Mouse (Mus musculus) forebrain, embryonic 13.5 days (tissue): ENCODE results near the gene 2210016L21Rik. TPM values are rescaled to one million over a fixed set of nuclear protein-coding genes. Genes with fewer than 3 reads are reported as not detected.
"Not testable (repeated sequence)": the region's sequence is repeated elsewhere in the genome, so short reads cannot be mapped to it uniquely, and the experiment has no call there.

Experiments
- ATAC-seq: fragments of 200-750 bp; cut with Nextera tagmentation; 2 replicates; pipeline ENCODE4 v1.8.0; 2017
- H3K27ac ChIP-seq: fragments of 300-500 bp; sonication (generic); 2 replicates; pipeline ENCODE4 v1.5.1; 2015; ENCODE audit warnings: inconsistent platforms, mild to moderate bottlenecking, moderate library complexity
- H3K27me3 ChIP-seq: fragments of 300-500 bp; sonication (generic); 2 replicates; pipeline ENCODE4 v1.6.1; 2015; ENCODE audit warnings: mild to moderate bottlenecking, inconsistent platforms
- H3K36me3 ChIP-seq: fragments of 300-500 bp; sonication (generic); 2 replicates; pipeline ENCODE4 v1.6.1; 2015; ENCODE audit warnings: mild to moderate bottlenecking, inconsistent platforms; ENCODE audit not compliant: poor library complexity, severe bottlenecking
- H3K4me1 ChIP-seq: fragments of 300-500 bp; sonication (generic); 2 replicates; pipeline ENCODE4 v1.6.1; 2015; ENCODE audit warnings: inconsistent platforms
- H3K4me2 ChIP-seq: fragments of 300-500 bp; sonication (generic); 2 replicates; pipeline ENCODE4 v1.6.1; 2015; ENCODE audit warnings: inconsistent platforms, mild to moderate bottlenecking, moderate library complexity
- H3K4me3 ChIP-seq: fragments of 300-500 bp; sonication (generic); 2 replicates; pipeline ENCODE4 v1.5.1; 2015; ENCODE audit warnings: mild to moderate bottlenecking, inconsistent platforms
- H3K9ac ChIP-seq: fragments of 300-500 bp; sonication (generic); 2 replicates; pipeline ENCODE4 v1.6.1; 2015; ENCODE audit warnings: mild to moderate bottlenecking, inconsistent platforms
- H3K9me3 ChIP-seq: fragments of 300-500 bp; sonication (generic); replicated peaks from 2 replicates; pipeline ENCODE4 v1.6.1; 2016; ENCODE audit warnings: inconsistent platforms
- WGBS: fragments of 180-500 bp; shearing (Covaris S2); methylation state at CpG from one replicate; pipeline ENCODE4 v1.1.7; 2015; 5-methylcytosine and 5-hydroxymethylcytosine counted together
- polyA plus RNA-seq: library from polyadenylated mRNA; unstranded; fragments of >200 nt; fragmentation: Nextera tagmentation; extraction: Ambion mirVana; gene quantifications from 2 replicates; pipeline ENCODE4 v1.2.1, GENCODE M21; 2015

Gene 2210016L21Rik
- polyA plus RNA-seq = 77.5 and 85.3 TPM in 2 replicates

- peaks cover 9% of the 10 kb centered on the region for H3K4me1 ChIP-seq
- peak within 1 kb of the TSS; percentile 82 for H3K4me2 ChIP-seq
- 1% methylated on average over 39 of the region's 39 CpGs for WGBS
- H3K9ac ChIP-seq = peak within 1 kb of the TSS; percentile 93
- H3K36me3 ChIP-seq = peaks cover 18% of the 10 kb centered on the region
- H3K4me3 ChIP-seq = peak within 1 kb of the TSS; percentile 89
- H3K27me3 ChIP-seq = no peaks in the 10 kb centered on the region
- H3K27ac ChIP-seq = peak within 1 kb of the TSS; percentile 92
- no peaks in the 10 kb centered on the region; the same call in 1 of the 2 replicates for H3K9me3 ChIP-seq
- ATAC-seq = peak; percentile 98
Observed at GRCm38 (mm10) chr5:114942074-114942765, at the start of gene 2210016L21Rik. 2210016L21Rik (plus strand) TSS chr5:114942158.

- no peaks in the 10 kb centered on the region for H3K9me3 ChIP-seq
- no peak overlapping the region for H3K27ac ChIP-seq
- H3K9ac ChIP-seq = no peak overlapping the region
- H3K4me3 ChIP-seq = no peak overlapping the region
- no peaks in the 10 kb centered on the region for H3K4me1 ChIP-seq
- 93% methylated on average over 4 of the region's 4 CpGs for WGBS
- H3K4me2 ChIP-seq = no peak overlapping the region
- H3K27me3 ChIP-seq = no peaks in the 10 kb centered on the region
- ATAC-seq = no peak
- H3K36me3 ChIP-seq = no peaks in the 10 kb centered on the region
Observed at GRCm38 (mm10) chr5:114895542-114895941, 46.4 kb upstream of the 2210016L21Rik start.

GRCm38 (mm10) chr5:114896688-114897373, 45.1 kb upstream of the 2210016L21Rik start, which contains the start of gene Oasl2:
Oasl2 (plus strand) TSS chr5:114896936.
- no peak within 1 kb of the TSS for H3K4me3 ChIP-seq
- ATAC-seq = no peak
- H3K4me2 ChIP-seq = 0 out of 2 replicates have a peak within 1 kb of the TSS, but pooled peaks have one; percentile 17
- H3K36me3 ChIP-seq = no peaks in the 10 kb centered on the region
- H3K27me3 ChIP-seq = no peaks in the 10 kb centered on the region
- no peaks in the 10 kb centered on the region for H3K4me1 ChIP-seq
- H3K9ac ChIP-seq = no peak within 1 kb of the TSS
- H3K27ac ChIP-seq = no peak within 1 kb of the TSS
- 70% methylated on average over 13 of the region's 13 CpGs for WGBS
- H3K9me3 ChIP-seq = no peaks in the 10 kb centered on the region

GRCm38 (mm10) chr5:114897374-114897793, 44.6 kb upstream of the 2210016L21Rik start:
- H3K4me3 ChIP-seq = no peak overlapping the region
- no peak for ATAC-seq
- H3K27me3 ChIP-seq = no peaks in the 10 kb centered on the region
- H3K4me1 ChIP-seq = no peaks in the 10 kb centered on the region
- H3K27ac ChIP-seq = no peak overlapping the region
- H3K36me3 ChIP-seq = no peaks in the 10 kb centered on the region
- H3K9ac ChIP-seq = no peak overlapping the region
- 12% methylated on average over 7 of the region's 7 CpGs for WGBS
- H3K4me2 ChIP-seq = 0 out of 2 replicates have a peak overlapping the region, but pooled peaks have one; percentile 17
- no peaks in the 10 kb centered on the region for H3K9me3 ChIP-seq

- no peak overlapping the region for H3K27ac ChIP-seq
- ATAC-seq = no peak
- no peaks in the 10 kb centered on the region for H3K36me3 ChIP-seq
Observed at GRCm38 (mm10) chr5:114898857-114899256, 43.1 kb upstream of the 2210016L21Rik start.

GRCm38 (mm10) chr5:114902413-114902812, 39.5 kb upstream of the 2210016L21Rik start:
- Histone ChIP-seq H3K4me3 (no peak overlapping the region), H3K27ac (no peak overlapping the region), H3K4me2 (no peak overlapping the region), H3K4me1 (no peaks in the 10 kb centered on the region), H3K9me3 (no peaks in the 10 kb centered on the region), H3K9ac (no peak overlapping the region), H3K36me3 (no peaks in the 10 kb centered on the region), H3K27me3 (no peaks in the 10 kb centered on the region)
- ATAC-seq = no peak
- 24% methylated on average over 1 of the region's 1 CpGs for WGBS

More at GRCm38 (mm10) chr5:114898857-114899256, 43.1 kb upstream of the 2210016L21Rik start:
- Histone ChIP-seq H3K27me3 (no peaks in the 10 kb centered on the region), H3K9me3 (no peaks in the 10 kb centered on the region), H3K9ac (no peak overlapping the region), H3K4me3 (no peak overlapping the region), H3K4me1 (no peaks in the 10 kb centered on the region), H3K4me2 (no peak overlapping the region)
- WGBS = 88% methylated on average over 7 of the region's 7 CpGs

GRCm38 (mm10) chr5:114908598-114909305, 33.2 kb upstream of the 2210016L21Rik start:
- H3K4me3 ChIP-seq = no peak overlapping the region
- H3K4me2 ChIP-seq = no peak overlapping the region
- H3K36me3 ChIP-seq = no peaks in the 10 kb centered on the region
- H3K9me3 ChIP-seq = no peaks in the 10 kb centered on the region
- H3K4me1 ChIP-seq = no peaks in the 10 kb centered on the region
- H3K9ac ChIP-seq = no peak overlapping the region
- H3K27ac ChIP-seq = no peak overlapping the region
- ATAC-seq = no peak
- 56% methylated on average over 13 of the region's 13 CpGs for WGBS
- H3K27me3 ChIP-seq = no peaks in the 10 kb centered on the region

- no peak overlapping the region for H3K4me2 ChIP-seq
- no peaks in the 10 kb centered on the region for H3K27me3 ChIP-seq
- H3K4me3 ChIP-seq = no peak overlapping the region
- 74% methylated on average over 4 of the region's 4 CpGs for WGBS
- H3K9ac ChIP-seq = no peak overlapping the region
- ATAC-seq = no peak
- H3K36me3 ChIP-seq = no peaks in the 10 kb centered on the region
- H3K27ac ChIP-seq = no peak overlapping the region
- H3K4me1 ChIP-seq = no peaks in the 10 kb centered on the region
- no peaks in the 10 kb centered on the region for H3K9me3 ChIP-seq
Observed at GRCm38 (mm10) chr5:114913686-114914085, 28.3 kb upstream of the 2210016L21Rik start.

GRCm38 (mm10) chr5:114914855-114915254, 27.1 kb upstream of the 2210016L21Rik start:
- Histone ChIP-seq H3K9ac (no peak overlapping the region), H3K9me3 (no peaks in the 10 kb centered on the region), H3K4me2 (no peak overlapping the region), H3K36me3 (no peaks in the 10 kb centered on the region), H3K4me1 (no peaks in the 10 kb centered on the region), H3K27me3 (no peaks in the 10 kb centered on the region), H3K4me3 (no peak overlapping the region), H3K27ac (no peak overlapping the region)
- WGBS = 78% methylated on average over 8 of the region's 8 CpGs
- no peak for ATAC-seq

GRCm38 (mm10) chr5:114915854-114916253, 26.1 kb upstream of the 2210016L21Rik start:
- no peak for ATAC-seq
- Histone ChIP-seq H3K4me1 (no peaks in the 10 kb centered on the region), H3K4me3 (no peak overlapping the region), H3K27me3 (no peaks in the 10 kb centered on the region), H3K9me3 (no peaks in the 10 kb centered on the region), H3K36me3 (no peaks in the 10 kb centered on the region), H3K9ac (no peak overlapping the region), H3K4me2 (no peak overlapping the region), H3K27ac (no peak overlapping the region)
- WGBS = 76% methylated on average over 5 of the region's 5 CpGs

GRCm38 (mm10) chr5:114916777-114917176, 25.2 kb upstream of the 2210016L21Rik start:
- no peak for ATAC-seq
- Histone ChIP-seq H3K9me3 (no peaks in the 10 kb centered on the region), H3K9ac (no peak overlapping the region), H3K4me3 (no peak overlapping the region), H3K27ac (no peak overlapping the region), H3K4me1 (no peaks in the 10 kb centered on the region), H3K27me3 (no peaks in the 10 kb centered on the region), H3K4me2 (no peak overlapping the region), H3K36me3 (no peaks in the 10 kb centered on the region)
- 81% methylated on average over 4 of the region's 4 CpGs for WGBS

GRCm38 (mm10) chr5:114917357-114917756, 24.6 kb upstream of the 2210016L21Rik start:
- not testable (repeated sequence) for H3K27me3 ChIP-seq, H3K4me2 ChIP-seq, H3K36me3 ChIP-seq, H3K4me3 ChIP-seq, H3K9ac ChIP-seq, H3K9me3 ChIP-seq, H3K27ac ChIP-seq, H3K4me1 ChIP-seq, ATAC-seq
- 87% methylated on average over 5 of the region's 5 CpGs for WGBS
